Mouse (Mus musculus): Measurements from ENCODE around the gene BC048671.

The BC048671 gene

DNA sequence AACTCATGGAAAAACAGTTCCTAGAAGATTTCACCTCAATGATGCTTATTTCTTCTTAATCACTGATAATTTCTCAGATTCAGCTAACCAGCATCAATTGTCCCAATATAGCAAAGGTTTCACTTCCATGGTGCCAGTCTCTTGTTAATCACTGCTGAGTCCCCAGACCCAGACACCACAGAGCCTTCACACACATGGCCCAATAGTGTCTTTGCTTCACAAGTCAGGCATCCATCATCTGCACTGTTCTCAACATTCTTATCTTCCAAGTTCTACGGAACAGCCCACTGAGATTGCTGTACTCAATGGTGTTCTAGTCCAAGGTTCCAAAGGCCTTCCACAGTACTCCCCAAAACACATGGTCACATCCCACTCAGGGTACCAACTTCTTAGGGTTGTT lies at the start of gene BC048671:
BC048671 (plus strand) TSS at position 301 of the 400 bp plus-strand sequence.
- DNase-seq (ENCODE audit: low read depth), result no peak

GRCm38 (mm10) chr6:90288265-90288664 lies 12.8 kb upstream of the BC048671 start:
- no peak for DNase-seq (ENCODE audit: low read depth)

- no peak for DNase-seq (ENCODE audit: low read depth)
Measured at GRCm38 (mm10) chr6:90306315-90306975, 5.4 kb downstream of the BC048671 start.

GRCm38 (mm10) chr6:90308839-90309778 lies 8.1 kb downstream of the BC048671 start:
- DNase-seq (ENCODE audit: low read depth), result no peak

DNA sequence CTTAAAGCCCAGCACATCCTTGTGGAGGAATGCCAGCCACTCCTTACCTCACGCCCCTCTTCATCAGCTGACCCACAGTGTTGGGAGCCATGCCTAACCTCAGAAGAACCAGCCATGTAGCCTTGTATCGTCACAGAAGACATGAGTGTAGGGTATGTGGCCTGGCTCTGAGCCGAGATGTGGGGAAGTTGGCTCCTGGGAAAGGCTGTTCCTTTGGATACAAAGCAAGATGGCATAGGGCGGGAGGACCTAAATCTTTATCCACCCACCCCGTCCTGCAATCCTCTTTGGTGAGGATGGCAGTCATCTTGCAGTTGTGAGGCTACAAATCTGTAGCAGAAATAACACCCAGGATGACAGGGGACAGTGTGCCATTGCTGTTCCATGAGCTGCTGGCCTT lies 14.9 kb downstream of the BC048671 start:
- DNase-seq (ENCODE audit: low read depth), result no peak

- DNase-seq (ENCODE audit: low read depth), result no peak
Measured at GRCm38 (mm10) chr6:90317510-90318258, 16.7 kb downstream of the BC048671 start.

GRCm38 (mm10) chr6:90319019-90319418 lies 18.0 kb downstream of the BC048671 start:
- no peak for DNase-seq (ENCODE audit: low read depth)

DNA sequence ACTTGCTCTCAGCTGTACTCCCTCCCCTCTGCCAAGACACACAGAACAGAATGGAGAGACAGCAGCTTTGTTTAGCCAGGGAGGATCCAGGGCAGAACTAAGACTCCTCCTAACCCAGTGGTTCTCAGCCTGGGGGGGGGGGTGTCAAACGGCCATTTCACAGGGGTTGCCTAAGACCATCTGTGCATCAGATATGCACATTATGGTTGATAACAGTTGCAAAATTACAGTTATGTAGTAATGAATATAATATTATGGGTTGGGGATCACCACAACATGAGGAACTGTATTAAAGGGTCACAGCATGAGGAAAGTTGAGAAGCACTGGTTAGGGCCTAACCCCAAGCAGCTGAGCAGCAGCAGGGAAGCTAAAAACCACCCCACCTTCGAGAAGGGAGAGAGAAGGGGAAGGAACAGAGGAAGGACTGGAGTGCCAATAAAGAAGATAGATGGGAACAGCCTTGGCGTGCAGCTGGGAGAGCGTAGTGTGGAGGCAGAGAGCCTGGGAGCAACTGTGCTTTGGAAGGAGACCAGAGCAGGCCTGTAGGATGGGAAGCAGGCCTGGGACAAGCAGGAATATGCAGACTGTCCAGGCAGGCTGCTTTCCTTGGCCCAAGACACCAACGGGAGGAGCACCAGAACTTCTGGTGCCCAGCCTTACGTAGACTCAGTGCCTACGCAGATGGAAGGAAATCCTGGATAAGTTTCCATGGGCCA lies 18.6 kb downstream of the BC048671 start:
- no peak for DNase-seq (ENCODE audit: low read depth)

DNA sequence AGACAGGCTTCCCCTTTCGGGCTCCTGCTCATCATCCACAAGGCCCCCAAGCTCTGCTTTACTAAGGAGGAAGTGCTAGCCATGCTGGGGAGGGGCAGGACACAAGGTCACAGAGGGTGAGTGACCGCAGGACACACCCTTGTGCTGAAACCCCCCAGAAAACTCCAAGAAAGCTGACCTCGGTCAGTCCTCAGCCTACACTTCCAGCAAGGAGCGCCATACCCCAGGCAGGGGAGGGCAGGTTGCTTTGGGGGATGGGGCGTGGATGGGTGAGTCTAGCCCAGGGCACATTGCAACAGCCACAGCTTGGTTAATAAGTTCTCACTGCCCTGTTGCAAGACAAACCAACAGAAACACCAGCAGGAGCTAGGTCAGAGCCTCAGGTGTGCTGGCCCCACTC lies 19.4 kb downstream of the BC048671 start:
- DNase-seq (ENCODE audit: low read depth), result no peak

DNA sequence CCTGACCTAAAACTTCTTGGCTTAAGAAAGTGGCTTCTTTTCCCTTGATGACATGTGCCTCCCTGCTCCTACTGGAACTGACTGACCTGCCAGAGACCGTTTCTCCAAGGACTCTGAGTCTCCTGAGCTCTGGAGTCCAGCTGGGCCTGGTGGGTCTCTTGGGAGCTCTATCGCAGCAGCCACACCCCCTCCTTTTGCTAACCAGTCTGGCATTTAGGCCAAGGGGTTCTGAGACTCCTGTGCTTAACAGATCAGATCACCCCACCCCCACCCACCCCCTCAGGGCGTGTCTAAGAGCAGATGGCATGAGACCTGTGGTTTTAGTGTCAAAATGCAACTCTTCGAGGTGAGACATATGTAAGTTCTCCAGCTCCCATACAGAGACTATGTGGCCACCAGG lies 20.8 kb downstream of the BC048671 start:
- no peak for DNase-seq (ENCODE audit: low read depth)

DNA sequence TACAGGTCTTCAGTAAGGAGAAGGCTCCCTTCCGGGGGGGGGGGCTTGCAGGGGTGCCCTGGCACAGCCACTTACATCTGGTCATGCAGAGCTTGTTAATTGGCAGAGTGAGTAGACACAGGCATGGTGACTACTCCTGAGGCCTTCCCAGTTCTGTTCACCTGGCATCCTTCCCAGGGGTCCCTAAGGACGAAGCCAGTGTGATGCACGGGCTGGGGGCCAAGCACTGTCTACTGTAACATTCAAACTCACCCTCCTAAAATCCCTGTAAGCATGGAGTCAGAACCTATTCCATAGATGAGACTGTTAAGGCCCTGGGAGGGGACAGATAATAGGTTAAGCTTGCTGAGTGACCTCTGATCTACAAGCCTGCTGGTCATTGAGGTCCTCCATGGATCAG lies 23.0 kb downstream of the BC048671 start:
- no peak for DNase-seq (ENCODE audit: low read depth)

- DNase-seq (ENCODE audit: low read depth), result no peak
Measured at GRCm38 (mm10) chr6:90324463-90324862, 23.4 kb downstream of the BC048671 start.

DNA sequence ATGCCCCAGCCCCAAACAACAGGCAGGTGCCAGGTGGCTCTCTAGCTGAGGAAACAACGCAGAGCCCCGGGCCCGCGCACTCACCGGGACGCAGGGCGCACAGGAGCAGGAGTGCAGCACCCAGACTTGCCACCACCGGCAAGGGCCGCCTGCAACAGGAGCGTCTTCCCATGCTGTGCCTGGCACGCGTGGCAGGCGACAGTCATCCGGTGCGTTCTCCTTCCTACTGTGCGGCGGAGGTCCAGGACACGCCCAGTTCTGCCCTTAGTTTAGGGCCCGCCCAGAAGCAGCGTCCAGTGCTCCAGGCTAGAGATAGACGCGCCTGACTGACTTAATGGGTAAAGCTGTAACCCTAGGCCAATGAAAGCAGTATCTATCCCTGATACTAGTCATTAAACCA lies 24.0 kb downstream of the BC048671 start, which contains the start of gene Chst13:
Chst13 (minus strand) TSS at position 195 of the 400 bp plus-strand sequence.
- no peak for DNase-seq (ENCODE audit: low read depth)

GRCm38 (mm10) chr6:90327670-90328069 lies 26.7 kb downstream of the BC048671 start:
- DNase-seq (ENCODE audit: low read depth), result no peak

DNA sequence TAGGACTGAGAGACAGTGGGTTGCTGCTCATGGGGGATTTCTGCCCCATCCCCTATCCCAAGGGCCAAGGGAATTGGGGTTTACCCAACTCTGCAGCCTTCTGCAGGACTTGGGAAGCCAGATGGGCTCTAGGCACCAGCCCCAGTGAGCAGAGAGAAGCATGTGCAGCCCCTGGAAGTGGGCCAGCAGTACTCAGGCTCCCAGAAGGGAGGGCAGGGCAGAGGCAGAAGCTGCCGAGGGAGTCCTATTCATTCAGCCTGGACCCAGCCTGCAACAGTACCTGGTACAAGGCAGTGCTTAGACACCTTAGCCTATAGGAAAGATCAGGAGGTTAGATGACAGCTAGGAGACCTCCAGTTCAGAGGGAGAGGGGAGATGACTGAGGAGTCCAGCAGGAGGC lies 28.9 kb downstream of the BC048671 start:
- DNase-seq (ENCODE audit: low read depth), result no peak

GRCm38 (mm10) chr6:90332561-90333425 lies 31.8 kb downstream of the BC048671 start, which contains the start of gene Uroc1:
Gene Uroc1, plus strand, starts transcription at chr6:90333284.
- no peak for DNase-seq (ENCODE audit: low read depth)

DNA sequence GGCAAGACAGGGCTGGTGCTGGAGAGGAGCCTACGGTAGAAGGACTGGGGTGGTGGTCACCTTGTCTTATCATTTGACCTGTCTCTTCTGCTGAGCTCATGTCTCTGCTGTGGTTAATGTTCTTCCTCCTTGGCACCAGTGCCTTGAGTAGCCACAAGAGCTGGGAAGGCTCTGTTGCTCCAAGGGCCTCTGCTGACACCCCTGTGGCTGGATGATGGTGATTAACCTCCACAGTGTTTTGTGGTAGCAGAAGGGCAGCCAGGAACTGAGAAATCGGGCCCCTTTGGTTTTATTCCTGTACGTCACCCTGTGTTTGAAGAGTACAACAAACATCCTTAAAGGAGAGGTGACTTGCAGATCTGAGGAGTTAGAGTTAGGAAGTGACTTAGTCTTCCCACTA lies 33.2 kb downstream of the BC048671 start:
- DNase-seq (ENCODE audit: low read depth), result no peak

DNA sequence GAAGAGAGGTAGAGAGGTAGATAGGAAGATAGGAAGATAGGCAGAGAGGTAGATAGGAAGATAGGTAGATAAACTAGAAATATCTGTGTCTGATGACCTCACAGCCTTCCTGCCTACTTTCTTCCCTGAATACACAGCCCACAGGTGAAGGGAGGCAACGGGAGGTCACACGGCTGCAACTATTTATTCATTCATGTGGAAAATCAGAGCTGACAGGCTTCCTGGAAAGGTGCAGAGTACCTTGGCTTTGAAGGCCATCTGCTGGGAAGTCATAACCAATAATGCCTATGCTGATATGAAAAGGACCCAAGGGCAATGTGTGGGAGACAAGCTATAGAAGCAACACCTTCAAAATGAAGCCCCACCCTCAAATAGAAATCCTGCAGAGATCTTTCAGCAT lies 41.3 kb downstream of the BC048671 start:
- no peak for DNase-seq (ENCODE audit: low read depth)

GRCm38 (mm10) chr6:90347183-90347582 lies 46.2 kb downstream of the BC048671 start:
- no peak for DNase-seq (ENCODE audit: low read depth)

GRCm38 (mm10) chr6:90348500-90348899 lies 47.5 kb downstream of the BC048671 start:
- no peak for DNase-seq (ENCODE audit: low read depth)

DNA sequence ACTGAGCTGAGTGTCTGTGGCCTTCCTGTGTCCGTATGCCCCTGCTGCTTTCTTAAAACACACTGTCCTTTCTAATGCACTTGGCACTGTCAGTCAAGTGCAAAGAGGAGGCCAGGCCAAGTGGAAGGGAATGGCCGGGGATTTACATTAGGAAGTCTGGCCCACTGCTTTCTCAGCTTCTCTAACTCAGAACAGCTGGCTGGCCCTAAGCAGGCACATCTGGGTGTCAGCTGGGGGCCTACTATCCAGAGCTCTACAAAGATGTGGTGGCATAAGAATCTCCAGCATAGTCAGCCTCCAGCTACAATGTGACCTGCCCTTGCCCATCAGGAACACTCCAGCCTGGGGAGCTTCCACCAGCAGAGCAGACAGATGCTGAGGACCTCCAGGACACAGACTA lies 49.0 kb downstream of the BC048671 start:
- DNase-seq (ENCODE audit: low read depth), result no peak

Measured in c-Kit-positive CD71-positive TER-119-negative erythroid progenitor cells, embryonic 14.5 days (primary cell).